Mouse (Mus musculus): ENCODE measurements around the gene Plekhh2.

Plekhh2 gene

GRCm38 (mm10) chr17:84511682-84512515 lies at the start of gene Plekhh2:
TSS of gene Plekhh2 (plus strand) at chr17:84511895.
- DNase-seq (ENCODE audit: low read depth in 2 of 2, low spot score in 2 of 2) = peak in 1 of 2 experiments; percentile 2

DNA sequence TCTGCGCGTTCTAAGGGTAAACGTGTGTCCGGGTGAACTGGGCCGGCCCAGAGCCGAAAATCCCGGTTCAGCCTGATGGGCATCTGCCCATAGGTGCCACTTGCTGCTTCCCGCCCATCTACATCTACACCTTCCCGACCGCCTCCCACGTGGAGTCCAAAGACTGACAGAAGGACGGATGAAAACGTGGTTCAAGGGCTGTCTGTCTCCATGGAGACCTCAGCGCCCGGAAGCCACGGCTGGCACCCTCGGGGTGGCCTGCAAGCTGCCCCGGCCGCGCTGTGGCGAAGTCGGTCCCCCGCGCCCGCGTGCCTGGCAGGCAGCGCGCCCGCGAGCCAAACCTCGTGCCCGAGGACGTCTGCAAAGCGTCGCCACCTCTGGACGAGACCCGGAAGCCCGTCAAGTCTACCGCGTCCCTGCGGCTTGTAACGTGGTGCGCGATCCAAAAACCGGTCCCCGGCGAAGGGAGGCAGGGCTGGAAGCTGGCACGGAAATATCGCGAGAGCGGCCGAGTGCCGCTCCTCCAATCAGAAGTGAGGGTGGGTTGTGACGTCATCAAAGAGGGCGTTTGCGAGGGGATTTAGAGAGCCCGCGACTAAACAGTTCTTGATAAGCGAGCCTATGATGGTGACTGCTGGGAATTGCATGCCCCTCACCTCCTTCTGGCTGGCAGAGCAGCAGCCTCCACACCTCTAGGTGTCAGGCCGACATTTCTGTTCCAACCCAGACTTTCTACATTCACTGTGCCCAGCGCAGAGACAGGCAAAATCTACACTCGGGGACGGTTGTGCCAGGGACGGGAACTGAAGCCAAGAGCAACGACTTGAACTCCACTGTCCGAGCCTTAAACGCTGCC lies 45.7 kb upstream of the Plekhh2 start, which contains the start of gene Thada:
Gene Thada, minus strand, starts transcription at position 453 of the 856 bp plus-strand sequence.
- DNase-seq (ENCODE audit: low read depth in 2 of 2, low spot score in 2 of 2) = peak; percentile 99

- no peak for DNase-seq (ENCODE audit: low read depth in 2 of 2, low spot score in 2 of 2)
Measured at GRCm38 (mm10) chr17:84474312-84474711, 37.4 kb upstream of the Plekhh2 start.

- DNase-seq (ENCODE audit: low read depth in 2 of 2, low spot score in 2 of 2) = no peak
Measured at GRCm38 (mm10) chr17:84477176-84477575, 34.5 kb upstream of the Plekhh2 start.

- no peak for DNase-seq (ENCODE audit: low read depth in 2 of 2, low spot score in 2 of 2)
Measured at GRCm38 (mm10) chr17:84478276-84478675, 33.4 kb upstream of the Plekhh2 start.

DNA sequence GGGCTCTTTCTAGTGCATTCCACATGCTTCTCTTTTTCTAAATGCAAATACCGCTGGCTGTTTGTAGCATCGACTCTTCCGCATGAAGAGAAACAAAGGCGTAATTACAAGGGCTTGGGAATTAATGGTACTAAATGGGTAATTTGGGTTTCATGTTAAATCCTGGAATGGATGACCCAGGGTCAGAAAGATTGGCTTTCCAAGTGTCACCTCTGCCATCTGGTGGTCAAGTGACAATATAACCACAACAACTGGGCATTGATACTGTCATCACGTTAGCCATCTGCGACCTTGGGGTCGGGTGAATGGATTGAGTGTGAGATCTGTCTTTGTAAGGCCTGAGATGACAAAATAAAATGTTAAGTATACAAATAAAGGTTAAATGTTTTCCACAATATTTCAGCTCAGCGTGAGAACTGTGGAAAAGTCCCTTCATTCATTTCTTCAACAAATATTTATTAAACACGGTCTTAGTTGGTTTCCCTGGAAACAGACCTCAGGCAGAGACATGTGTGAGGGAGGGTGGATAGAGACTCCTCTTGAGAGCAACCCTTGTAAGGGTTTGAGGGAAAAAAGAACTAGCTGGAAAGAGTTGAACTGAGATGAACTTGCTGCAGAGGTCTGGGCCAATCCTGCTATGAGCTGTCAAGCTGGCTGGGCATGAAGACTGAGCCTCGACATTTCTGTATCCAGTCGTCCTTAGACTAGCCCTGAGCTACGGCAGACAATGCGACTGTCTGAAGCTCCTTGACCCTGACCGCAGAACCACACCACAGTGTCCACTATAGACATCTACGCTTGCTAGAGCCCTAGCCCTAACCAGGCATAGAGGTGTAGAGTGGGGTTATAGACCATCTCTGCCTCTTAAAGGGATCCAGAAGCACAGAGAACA lies 31.0 kb upstream of the Plekhh2 start:
- DNase-seq (ENCODE audit: low read depth in 2 of 2, low spot score in 2 of 2) = no peak

- DNase-seq (ENCODE audit: low read depth in 2 of 2, low spot score in 2 of 2) = no peak
Measured at GRCm38 (mm10) chr17:84482831-84483230, 28.9 kb upstream of the Plekhh2 start.

DNA sequence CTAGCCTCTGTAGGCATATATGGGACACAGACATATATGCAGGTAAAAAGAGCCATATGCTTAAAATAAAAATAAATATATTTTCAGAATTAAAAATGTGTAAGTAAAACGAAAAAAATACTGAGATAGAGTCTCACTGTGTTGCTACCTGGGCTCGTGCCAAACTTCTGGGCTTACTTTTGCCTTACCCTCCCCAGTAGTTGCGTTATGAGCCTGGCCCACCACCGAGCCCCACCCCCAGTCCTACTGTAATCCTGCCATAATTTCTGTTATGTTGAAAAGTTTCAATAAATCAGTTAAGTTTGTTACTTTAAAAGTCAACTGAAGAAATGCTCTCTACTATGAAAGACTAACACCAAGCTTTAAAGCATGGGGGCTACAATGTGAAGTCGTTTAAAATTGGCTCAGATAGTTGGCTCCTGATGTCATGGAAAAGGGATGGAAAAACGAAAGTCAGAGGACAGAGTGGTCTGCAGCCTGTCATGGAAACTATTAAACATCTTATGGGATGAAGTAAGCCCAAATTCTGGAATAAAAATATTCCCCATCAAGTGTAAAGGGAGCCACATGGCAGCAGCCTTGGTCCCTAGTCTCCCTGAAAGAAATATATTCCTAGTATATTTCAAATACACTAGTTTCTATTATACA lies 27.9 kb upstream of the Plekhh2 start:
- no peak for DNase-seq (ENCODE audit: low read depth in 2 of 2, low spot score in 2 of 2)

- no peak for DNase-seq (ENCODE audit: low read depth in 2 of 2, low spot score in 2 of 2)
Measured at GRCm38 (mm10) chr17:84487415-84487814, 24.3 kb upstream of the Plekhh2 start.

GRCm38 (mm10) chr17:84492255-84492880 lies 19.3 kb upstream of the Plekhh2 start:
- no peak for DNase-seq (ENCODE audit: low read depth in 2 of 2, low spot score in 2 of 2)

- DNase-seq (ENCODE audit: low read depth in 2 of 2, low spot score in 2 of 2) = no peak
Measured at GRCm38 (mm10) chr17:84497026-84497425, 14.7 kb upstream of the Plekhh2 start.

DNA sequence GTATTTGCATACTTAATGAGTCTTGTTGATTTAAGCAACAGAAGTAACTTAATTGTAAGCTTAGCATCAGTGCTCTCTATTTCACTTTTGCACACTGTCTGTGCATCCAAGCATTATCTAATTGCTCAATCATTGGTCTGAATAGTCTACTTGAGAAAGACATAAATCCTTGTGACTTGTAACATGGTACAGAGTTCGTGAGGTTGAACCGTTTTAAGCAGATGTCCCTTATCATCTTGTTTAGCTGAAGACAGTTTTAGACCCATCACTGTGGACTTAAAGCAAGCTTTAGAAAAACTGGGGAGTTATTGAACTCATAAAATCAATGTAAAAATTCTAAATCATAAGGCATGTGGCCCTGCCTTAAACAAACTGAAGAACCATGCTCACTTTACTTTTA lies 14.1 kb upstream of the Plekhh2 start:
- DNase-seq (ENCODE audit: low read depth in 2 of 2, low spot score in 2 of 2) = no peak

DNA sequence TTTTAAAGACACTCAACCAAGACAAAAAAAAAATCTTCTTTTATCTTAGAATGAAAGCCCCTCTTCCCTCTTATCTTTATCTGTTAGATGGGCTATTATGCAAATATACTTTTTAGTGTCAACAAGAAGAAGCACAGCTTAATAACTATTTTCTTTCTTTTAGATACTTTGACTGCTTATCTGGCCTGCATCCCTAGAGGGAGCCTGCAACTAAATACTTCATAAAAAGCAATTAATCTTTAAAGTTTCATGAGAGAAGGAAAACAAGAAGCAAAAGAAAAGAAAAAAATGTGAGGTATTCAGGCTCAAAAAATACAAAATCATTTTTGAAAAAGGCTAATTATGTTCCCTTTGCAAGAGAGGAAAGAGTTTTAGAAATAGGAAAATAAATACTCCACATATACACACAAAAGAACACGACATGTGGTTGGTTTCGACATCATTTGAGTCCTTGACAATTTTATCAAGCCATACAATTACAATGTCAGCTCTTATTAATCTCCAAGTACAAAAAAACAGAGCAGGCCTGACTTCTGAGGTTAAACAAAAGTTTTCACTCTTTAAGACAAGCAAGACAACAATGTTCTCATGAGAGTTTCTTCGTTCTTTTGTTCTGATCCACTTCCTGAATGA lies 13.6 kb upstream of the Plekhh2 start:
- DNase-seq (ENCODE audit: low read depth in 2 of 2, low spot score in 2 of 2) = no peak

DNA sequence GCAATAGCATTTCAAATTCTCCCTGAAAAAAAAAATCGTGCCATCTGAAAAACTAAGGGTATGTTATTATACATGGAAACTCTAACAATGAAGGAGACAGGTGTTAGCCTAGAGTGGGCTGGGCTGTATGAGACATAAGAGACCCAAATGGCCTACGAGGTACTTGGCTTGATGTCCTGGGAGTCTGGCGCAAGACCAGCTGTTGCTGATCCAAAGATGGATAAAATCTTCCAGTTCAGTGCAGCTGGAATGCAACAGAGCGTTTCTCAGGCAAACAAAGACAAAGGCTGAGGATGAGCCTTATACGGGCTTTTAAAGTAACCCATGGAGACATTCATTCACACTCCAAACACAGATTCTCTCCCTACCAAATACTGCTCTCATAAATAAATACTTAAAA lies 13.1 kb upstream of the Plekhh2 start:
- DNase-seq (ENCODE audit: low read depth in 2 of 2, low spot score in 2 of 2) = no peak

DNA sequence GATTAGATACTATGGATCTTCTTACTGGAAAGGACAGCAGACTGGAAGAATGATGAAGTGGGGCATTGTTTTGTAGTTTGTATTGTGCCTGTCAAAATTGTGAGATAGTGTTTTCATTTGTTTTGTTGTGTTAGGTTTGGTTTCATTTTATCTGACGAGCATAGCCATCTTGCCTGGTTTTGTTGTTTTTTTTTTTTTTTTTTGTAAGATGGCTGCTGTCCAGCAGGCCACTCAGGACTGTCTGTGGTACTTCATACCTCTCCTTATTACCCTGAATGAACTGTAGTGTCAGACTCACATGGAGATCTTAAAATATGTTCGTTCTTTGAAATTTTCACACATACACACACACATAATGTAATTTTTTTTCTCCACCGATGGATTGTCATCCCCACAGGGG lies 9.4 kb upstream of the Plekhh2 start:
- DNase-seq (ENCODE audit: low read depth in 2 of 2, low spot score in 2 of 2) = no peak

GRCm38 (mm10) chr17:84505922-84506321 lies 5.8 kb upstream of the Plekhh2 start:
- DNase-seq (ENCODE audit: low read depth in 2 of 2, low spot score in 2 of 2) = no peak

- DNase-seq (ENCODE audit: low read depth in 2 of 2, low spot score in 2 of 2) = no peak
Measured at GRCm38 (mm10) chr17:84508736-84509135, 3.0 kb upstream of the Plekhh2 start.

DNA sequence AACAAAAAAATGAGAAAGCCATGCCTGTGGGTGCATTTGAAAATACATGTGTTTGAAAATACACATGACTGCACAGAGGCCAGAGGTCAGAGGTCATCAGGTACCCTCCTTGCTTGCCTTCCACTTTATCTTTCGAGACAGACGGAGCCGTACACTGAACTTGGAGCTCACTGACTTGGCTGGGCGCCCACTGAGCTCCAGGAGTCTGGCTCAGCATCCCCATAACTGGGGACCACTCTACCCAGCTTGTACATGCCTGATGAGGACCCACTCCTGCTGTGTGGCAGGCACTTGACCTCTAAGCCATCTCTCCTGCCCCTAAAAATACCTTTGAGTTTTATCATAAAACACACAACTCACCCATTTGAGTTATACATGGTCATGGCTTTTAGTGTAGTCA lies 2.5 kb upstream of the Plekhh2 start:
- no peak for DNase-seq (ENCODE audit: low read depth in 2 of 2, low spot score in 2 of 2)

GRCm38 (mm10) chr17:84510355-84510754 lies 1.3 kb upstream of the Plekhh2 start:
- DNase-seq (ENCODE audit: low read depth in 2 of 2, low spot score in 2 of 2) = no peak
